Mouse (Mus musculus): ENCODE measurements around the gene Pm20d1. TPM values are rescaled to one million over a fixed set of nuclear protein-coding genes. Genes with fewer than 3 reads are reported as not detected.

Gene Pm20d1
- polyA plus RNA-seq, 1 experiment from 2014 or later = 17.3 TPM

DNA sequence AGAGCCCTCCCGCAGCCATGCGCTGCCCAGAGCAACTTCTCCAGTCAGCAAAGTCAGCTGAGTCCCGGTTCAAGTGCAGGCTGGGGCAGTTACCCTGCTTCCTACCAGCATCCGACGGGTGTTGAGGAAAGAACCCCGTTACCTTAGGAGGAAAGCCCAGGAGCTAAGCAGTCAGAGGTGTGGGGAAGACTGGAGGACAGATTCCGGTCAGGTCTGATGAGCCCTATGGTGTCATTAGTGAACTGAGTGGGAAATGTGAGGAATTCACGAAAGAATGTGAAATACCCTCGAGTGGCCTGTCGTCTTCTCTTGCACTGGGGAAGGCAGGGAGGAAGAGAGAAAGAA, 70.7 kb downstream of the Pm20d1 start:
- 17% methylated on average over 10 of the region's 10 CpGs for WGBS
- H3K4me3 ChIP-seq (ENCODE audit: low read depth, low read length) = peak overlapping the region; percentile 76

DNA sequence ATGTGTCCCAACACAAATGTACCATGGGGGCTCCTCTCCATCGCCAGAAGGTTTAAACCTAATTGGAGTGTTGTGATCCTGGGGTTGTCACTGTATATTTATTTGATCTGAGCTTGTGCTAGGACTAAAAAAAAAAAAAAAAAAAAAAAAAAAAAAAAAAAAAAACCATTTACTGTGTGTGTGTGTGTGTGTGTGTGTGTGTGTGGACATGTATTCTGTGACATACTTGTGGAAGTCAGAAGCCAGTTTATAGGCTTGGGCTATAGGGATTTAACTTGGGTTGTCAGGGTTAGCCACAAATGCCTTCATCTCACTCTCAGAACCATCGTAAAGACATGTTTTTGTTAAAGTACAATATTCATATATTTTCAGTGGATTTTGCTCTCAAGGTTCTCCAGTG, 72.4 kb downstream of the Pm20d1 start:
- no peaks in the 10 kb centered on the region for H3K4me1 ChIP-seq (replicated peaks; ENCODE audit: control insufficient read depth, insufficient read depth, low read length)
- no peaks in the 10 kb centered on the region for H3K9me3 ChIP-seq (ENCODE audit: control insufficient read depth)
- H3K27me3 ChIP-seq (replicated peaks; ENCODE audit: control insufficient read depth, insufficient read depth, low read length) = no peaks in the 10 kb centered on the region
- no peak overlapping the region for H3K27ac ChIP-seq (ENCODE audit: low read depth, low read length)
- no peak for TF ChIP-seq CTCF (IDR thresholded peaks at IDR 0.05; ENCODE audit: low read depth)
- WGBS = 85% methylated on average over 2 of the region's 2 CpGs
- no peak for ATAC-seq
- H3K4me2 ChIP-seq (replicated peaks; ENCODE audit: low read depth) = no peak overlapping the region
- no peak overlapping the region for H3K9ac ChIP-seq (ENCODE audit: low read depth, low read length)
- H3K4me3 ChIP-seq (ENCODE audit: low read depth, low read length) = no peak overlapping the region
- peaks cover 8% of the 10 kb centered on the region; the same call in 1 of the 2 replicates for H3K36me3 ChIP-seq (ENCODE audit: control insufficient read depth, insufficient read depth)

More for the DNA sequence above, 70.7 kb downstream of the Pm20d1 start:
- H3K27ac ChIP-seq (ENCODE audit: low read depth, low read length) = no peak overlapping the region
- peaks cover 8% of the 10 kb centered on the region; the same call in 1 of the 2 replicates for H3K36me3 ChIP-seq (ENCODE audit: control insufficient read depth, insufficient read depth)
- no peaks in the 10 kb centered on the region for H3K4me1 ChIP-seq (replicated peaks; ENCODE audit: control insufficient read depth, insufficient read depth, low read length)
- ATAC-seq = no peak; the same call in 1 of the 2 replicates
- no peaks in the 10 kb centered on the region for H3K9me3 ChIP-seq (ENCODE audit: control insufficient read depth)
- H3K9ac ChIP-seq (ENCODE audit: low read depth, low read length) = peak overlapping the region; percentile 59
- TF ChIP-seq CTCF (IDR thresholded peaks at IDR 0.05; ENCODE audit: low read depth) = no peak
- peak overlapping the region; percentile 81 for H3K4me2 ChIP-seq (replicated peaks; ENCODE audit: low read depth)
- no peaks in the 10 kb centered on the region for H3K27me3 ChIP-seq (replicated peaks; ENCODE audit: control insufficient read depth, insufficient read depth, low read length)

Other genes starting within 250 kb of the Pm20d1 start
- gene Avpr1b, start 198.1 kb upstream of the Pm20d1 start, polyA plus RNA-seq (2015; fragmentation: Nextera tagmentation; extraction: Ambion mirVana) = 0.05 TPM in 1 of 2 replicates, not detected in the other
- gene Ctse, start 159.1 kb upstream of the Pm20d1 start, polyA plus RNA-seq (2015; fragmentation: Nextera tagmentation; extraction: Ambion mirVana) = 5.5 and 16.5 TPM in 2 replicates
- 2.9 and 3.3 TPM in 2 replicates for gene Rab7b, start 108.7 kb upstream of the Pm20d1 start, polyA plus RNA-seq (2015; fragmentation: Nextera tagmentation; extraction: Ambion mirVana)
- gene Slc26a9, start 53.4 kb upstream of the Pm20d1 start, polyA plus RNA-seq (2015; fragmentation: Nextera tagmentation; extraction: Ambion mirVana) = 0.03 and 0.67 TPM in 2 replicates
- gene Slc41a1, start 30.1 kb downstream of the Pm20d1 start, polyA plus RNA-seq (2015; fragmentation: Nextera tagmentation; extraction: Ambion mirVana) = 3.5 and 3.8 TPM in 2 replicates
- gene Rab29, start 69.8 kb downstream of the Pm20d1 start, polyA plus RNA-seq (2015; fragmentation: Nextera tagmentation; extraction: Ambion mirVana) = 16.2 and 19.1 TPM in 2 replicates
- 25.9 and 30.4 TPM in 2 replicates for gene Nucks1, start 113.2 kb downstream of the Pm20d1 start, polyA plus RNA-seq (2015; fragmentation: Nextera tagmentation; extraction: Ambion mirVana)
- 2.5 and 2.7 TPM in 2 replicates for gene Slc45a3, start 165.6 kb downstream of the Pm20d1 start, polyA plus RNA-seq (2015; fragmentation: Nextera tagmentation; extraction: Ambion mirVana)
- gene Elk4, start 210.2 kb downstream of the Pm20d1 start, polyA plus RNA-seq (2015; fragmentation: Nextera tagmentation; extraction: Ambion mirVana) = 16.4 and 19.6 TPM in 2 replicates